Mouse (Mus musculus) frontal cortex, adult 2 months (tissue): ENCODE measurements around the gene Myo1d. TPM values are rescaled to one million over a fixed set of nuclear protein-coding genes. Genes with fewer than 3 reads are reported as not detected.

ENCODE experiments used
- DNase-seq, 2 experiments: peaks; one replicate each; pipeline ENCODE4 v3.0.0; 2022; ENCODE audit warnings: low spot score in 1 of 2; ENCODE audit errors: extremely low spot score in 1 of 2
- polyA plus RNA-seq: library from polyadenylated mRNA; depleted of rRNA; stranded (reverse); fragments of >200 nt; gene quantifications from 2 replicates; pipeline ENCODE4 v1.2.3, GENCODE M21; 2012

Myo1d gene
- polyA plus RNA-seq, 1 experiment, result 6.2 TPM

DNA sequence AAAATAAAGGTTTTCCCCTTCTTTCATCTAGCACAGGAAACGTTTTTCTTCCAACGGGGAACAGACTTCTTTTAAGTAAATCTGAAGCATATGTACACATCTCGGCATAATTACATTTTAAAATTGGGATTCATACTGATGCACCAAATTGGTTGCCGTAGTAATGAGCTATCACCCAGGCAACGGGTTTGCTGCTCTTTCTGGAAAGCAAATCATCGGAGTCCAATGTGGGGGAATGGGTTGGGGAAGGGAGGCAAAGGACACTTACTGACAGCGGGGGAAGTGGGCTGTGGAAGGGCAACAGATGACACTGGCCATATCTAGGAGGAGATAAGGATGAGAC lies 156.8 kb downstream of the Myo1d start:
- peak; percentile 60 to 75 for DNase-seq

DNA sequence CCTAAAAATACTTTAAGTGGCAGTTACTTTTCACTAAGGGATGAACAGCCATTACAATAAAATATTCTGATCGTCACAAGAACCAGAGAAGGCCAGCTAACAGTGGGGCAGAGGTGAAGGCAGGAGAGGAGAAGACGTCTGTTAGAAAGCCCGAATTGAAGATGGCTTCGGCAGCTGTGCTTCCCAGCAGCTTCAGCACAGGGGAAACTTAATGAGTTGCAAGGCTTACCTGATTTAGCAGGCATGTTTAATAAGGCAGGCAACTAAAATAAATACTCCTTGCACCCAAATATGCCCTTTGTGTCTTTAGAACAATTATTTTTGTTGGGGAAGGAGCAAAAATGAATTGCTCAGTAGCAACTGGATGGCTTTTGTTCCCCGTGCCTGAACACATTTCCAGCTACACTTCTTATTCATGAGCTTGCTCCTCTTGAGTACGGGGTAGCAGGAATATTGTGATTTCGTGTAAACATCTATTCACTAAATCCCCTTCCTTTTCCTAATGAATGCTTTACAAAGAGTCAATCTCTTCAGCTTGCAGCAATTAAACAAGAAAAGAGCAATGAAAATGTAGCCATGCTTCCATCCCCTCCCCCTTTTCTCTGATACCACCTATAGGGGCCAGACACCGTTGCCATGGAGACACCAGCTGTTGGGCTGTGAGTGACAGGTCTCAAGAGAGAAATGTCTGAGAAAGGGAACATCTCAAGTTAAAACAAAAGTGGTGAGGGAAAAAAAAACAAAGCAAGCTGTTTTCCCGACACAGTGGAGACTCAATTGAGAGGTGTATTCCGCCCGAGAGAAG lies 157.4 kb downstream of the Myo1d start:
- no peak for DNase-seq

DNA sequence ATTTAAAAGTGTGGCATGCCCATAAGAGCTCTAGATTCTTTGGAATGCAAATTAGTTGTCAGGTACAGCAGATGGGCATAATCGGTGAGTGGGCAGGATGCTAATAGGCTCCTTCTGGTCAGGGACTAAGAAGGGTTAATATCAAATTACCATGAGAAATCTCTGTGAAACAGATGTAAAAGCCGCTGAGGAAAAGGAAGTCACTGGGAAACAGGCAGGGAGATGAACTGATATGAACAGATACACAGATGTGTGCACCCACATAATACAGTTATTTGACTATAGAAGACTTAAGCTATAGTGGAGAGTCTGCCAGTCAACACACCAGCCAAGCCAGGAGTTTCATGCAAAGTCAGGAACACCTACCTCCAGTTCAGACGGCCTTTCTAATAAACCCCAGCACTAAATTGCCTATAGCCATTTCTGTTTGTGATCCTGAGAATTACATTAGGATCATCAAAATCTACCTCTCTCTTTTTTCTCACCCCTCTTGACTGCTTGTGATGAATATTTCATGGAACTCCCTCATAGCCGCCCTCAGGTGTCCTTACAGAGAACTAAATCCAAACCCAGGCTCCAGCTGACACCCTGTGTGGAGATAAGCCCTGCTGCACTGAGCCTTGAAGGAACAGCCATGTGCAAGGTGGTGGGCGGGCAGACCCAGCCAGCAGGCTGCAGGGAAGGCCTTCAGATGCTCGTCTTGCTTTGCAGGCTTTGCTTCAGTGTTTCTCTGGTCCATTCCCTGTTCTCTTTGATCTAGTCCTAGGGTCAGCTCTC lies 164.7 kb downstream of the Myo1d start:
- DNase-seq, result peak; percentile 60 to 71

DNA sequence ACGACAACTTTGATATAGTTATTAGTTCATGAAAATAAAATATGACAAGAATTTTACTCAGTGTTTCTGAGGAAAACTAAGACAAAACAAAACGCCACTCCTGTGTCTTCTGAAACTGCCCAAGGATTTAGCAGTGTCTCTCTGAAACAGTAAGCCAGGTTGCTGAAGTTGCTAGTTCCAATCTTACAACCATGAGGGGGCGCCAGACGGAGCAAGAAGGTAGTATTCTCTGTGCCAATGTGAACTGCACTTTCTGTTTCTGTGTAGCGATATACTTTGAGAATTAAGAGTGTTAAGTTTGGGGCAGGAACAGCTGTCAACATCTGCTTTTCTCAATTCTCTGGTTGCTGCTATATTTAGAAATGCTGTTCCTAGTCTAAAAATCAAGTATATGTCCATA lies 165.4 kb downstream of the Myo1d start:
- peak in 1 of 2 experiments; percentile 89 for DNase-seq

DNA sequence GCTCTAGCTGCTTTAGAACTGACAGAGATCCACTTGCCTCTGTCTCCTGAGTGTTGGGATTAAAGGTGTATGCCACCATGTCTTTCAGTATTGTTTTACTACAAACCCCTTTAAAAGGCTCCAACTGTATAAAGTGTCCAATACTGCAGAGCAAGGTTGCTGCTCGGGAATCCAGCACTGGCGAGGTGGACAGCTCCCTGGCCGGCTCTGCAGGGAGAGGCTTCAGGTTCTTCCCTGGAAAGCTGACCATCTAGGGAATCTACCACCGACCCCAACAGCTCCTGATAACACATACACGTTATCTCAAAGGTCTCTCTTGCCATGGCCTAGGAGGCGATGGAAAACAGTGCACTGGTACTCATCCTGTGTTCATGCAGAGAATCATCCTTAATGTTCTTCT lies 166.3 kb downstream of the Myo1d start:
- DNase-seq, result no peak

GRCm38 (mm10) chr11:80602707-80603441 lies 177.0 kb downstream of the Myo1d start:
- peak; percentile 92 to 93 for DNase-seq

DNA sequence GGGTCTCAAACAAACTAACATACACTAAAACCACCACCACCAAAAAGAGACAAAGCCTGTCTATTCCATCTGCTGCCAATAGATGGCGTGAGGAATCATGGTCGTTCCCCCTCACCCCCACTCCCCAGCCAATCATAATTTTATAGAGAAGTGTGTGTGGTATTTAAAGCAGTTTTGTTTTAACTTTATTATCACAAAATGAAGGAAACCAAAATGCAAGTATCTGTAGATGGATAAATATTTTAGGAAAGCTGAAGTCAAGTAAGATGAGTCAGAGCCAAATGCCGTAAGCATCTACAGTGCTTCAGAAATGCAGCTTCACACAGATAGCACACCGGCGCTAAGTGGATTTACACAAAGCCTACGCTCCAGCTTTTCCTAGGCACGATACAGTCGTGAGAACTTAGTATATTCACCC lies 177.8 kb downstream of the Myo1d start:
- DNase-seq, result peak; percentile 49 to 72

- no peak for DNase-seq
Measured at GRCm38 (mm10) chr11:80601040-80601864, 178.6 kb downstream of the Myo1d start.

- no peak for DNase-seq
Measured at GRCm38 (mm10) chr11:80595482-80595881, 184.3 kb downstream of the Myo1d start.

- DNase-seq, result no peak
Measured at GRCm38 (mm10) chr11:80589387-80589786, 190.4 kb downstream of the Myo1d start.

GRCm38 (mm10) chr11:80585761-80586160 lies 194.1 kb downstream of the Myo1d start:
- no peak for DNase-seq

GRCm38 (mm10) chr11:80585211-80585610 lies 194.6 kb downstream of the Myo1d start:
- no peak for DNase-seq

DNA sequence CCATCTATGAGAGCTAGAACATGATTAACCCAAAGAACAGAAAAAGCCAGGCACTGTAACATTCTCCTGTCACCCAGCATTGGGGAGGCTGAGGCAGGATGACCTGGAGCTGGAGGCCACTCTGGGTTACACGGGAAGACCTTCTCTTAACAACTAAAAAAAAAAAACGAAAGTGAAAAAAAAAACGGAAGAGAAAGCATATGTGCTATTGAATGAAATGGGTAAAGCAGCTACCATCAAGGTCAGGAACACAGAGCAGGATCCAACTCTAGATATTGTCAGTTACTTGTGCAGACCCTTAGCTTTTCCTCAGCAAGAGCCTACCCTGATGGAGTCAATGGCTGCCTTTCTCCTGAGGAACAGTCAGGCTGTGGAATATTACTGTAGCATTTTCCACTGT lies 199.3 kb downstream of the Myo1d start:
- DNase-seq, result no peak

DNA sequence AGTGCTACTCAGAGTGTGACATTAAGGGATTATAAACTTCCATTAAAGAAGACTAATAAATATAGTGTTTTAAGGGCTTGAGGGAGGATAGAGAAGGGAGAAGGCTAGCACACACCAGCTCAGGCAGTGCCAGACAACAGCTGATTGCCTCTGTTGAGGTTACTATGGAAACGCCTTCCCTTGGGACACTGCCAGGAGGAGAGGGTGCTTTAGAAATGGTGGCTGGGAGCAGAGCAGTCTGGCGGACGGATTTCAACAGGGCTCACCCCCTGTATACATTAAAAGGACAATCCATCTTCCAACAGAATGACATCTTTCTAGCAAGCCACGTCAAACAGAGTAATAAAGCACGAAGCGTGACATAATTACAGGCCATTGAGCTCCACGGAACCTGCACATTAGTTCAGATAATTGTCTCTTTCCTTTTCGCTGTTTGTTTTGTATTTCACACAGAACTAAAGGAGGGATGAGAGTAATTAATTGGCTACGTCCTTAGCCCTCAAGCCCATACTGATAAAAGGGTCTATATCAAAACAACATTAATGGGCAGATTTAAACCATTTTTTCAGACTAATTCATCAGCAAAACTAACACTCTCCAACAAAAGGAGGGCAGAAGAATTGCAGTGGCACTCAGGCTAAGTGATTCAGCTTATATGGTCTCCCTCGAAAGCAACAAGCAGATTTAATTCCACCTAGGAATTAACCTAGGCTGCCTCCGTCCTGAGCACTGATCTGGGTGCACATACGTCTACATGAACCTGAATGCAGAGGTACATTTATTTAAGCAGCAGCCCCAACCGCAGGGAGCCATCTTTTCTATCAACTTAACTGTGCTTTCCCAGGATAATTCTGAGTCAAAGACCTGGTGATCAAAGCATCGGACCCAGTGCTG lies 201.8 kb downstream of the Myo1d start:
- DNase-seq, result peak; percentile 84 to 95

DNA sequence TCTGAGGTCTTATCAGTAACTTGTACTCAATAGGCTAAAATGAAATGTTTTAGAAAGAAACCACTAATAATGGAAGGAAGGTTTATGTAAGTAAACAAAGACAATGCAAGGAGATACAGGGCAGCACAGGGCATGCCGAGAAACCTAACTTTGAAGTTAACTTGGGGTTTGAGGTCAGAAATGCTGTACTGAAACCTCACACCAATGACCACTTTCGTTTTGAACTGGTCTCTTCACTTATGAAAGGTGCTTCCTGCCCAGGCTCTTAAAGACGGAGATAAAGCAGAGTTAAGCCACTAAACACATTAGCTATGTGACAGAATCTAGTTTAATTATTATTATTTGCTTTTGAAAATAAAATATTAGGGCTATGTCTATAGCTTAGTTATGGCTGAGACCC lies 204.0 kb downstream of the Myo1d start:
- DNase-seq, result no peak

GRCm38 (mm10) chr11:80566286-80566685 lies 213.5 kb downstream of the Myo1d start:
- peak; percentile 62 to 78 for DNase-seq

GRCm38 (mm10) chr11:80564975-80565965 lies 214.6 kb downstream of the Myo1d start:
- DNase-seq, result no peak

DNA sequence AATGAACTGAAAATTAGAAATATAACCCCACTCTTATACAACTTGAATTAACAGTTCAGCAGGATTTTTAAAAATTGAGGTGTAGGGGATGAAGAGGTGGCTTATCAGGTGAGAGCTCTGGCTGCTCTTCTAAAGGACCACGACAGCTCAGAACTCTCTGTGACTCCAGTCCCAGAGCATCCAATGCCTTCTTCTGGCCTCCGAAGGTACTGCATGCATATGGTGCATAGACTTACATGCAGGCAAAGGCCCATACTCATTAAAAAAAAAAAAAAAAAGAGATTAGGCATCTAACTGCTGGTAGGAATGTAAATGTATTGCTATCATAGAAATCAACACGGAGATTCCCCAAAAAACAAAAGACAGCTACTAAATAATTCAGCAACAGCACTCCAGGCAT lies 217.3 kb downstream of the Myo1d start:
- no peak for DNase-seq
